Comparison of ENCODE assay signal across 8 mouse cellular contexts in the genomic region with DNA sequence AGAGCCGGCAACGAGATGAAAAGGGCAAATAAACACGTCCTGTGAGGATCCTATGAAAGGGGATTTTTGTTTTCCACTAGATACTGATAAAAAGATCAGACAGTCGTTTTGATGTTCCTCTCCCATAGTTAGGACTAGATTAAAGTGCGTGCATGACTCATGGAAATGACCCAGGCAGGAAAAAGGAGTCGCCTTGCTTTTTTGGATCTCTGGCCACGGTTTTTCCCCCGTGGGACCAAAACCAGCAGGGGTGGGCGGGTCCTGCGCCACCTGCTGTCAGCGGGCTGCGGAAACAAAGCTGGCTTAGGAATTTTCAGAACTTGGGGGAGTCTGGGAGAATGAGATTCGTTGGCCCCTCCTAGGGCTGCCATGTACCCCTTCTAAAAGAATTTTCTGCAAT.
A peak's percentile ranks its signal among the peaks of the same experiment; 100 is the strongest.
DNase-seq lines count a peak whose midpoint lies in the region; ATAC-seq lines count a peak whose summit lies in the region.

No protein-coding gene starts in this region.

- ATAC-seq in forebrain, embryonic 16.5 days, result no peak
- ATAC-seq in limb, embryonic 11.5 days (ENCODE audit: insufficient number of reproducible peaks, low FRiP score, low TSS enrichment, low read depth), result no peak

- no peak overlapping the region for H3K27ac ChIP-seq in forebrain, embryonic 16.5 days (ENCODE audit: low read length)
- H3K27ac ChIP-seq in limb, embryonic 11.5 days (replicated peaks; ENCODE audit: low read depth, low read length), result no peak overlapping the region
- H3K27ac ChIP-seq in midbrain, embryonic 10.5 days (replicated peaks), result peak overlapping the region; percentile 28; the same call in 1 of the 2 replicates

- H3K4me3 ChIP-seq in forebrain, embryonic 16.5 days (replicated peaks; ENCODE audit: low read length), result no peak overlapping the region
- no peak overlapping the region for H3K4me3 ChIP-seq in limb, embryonic 11.5 days (ENCODE audit: low read depth, low read length)
- peak overlapping the region; percentile 36 for H3K4me3 ChIP-seq in midbrain, embryonic 10.5 days

- peaks cover 7% of the 10 kb centered on the region; the same call in 1 of the 2 replicates for H3K4me1 ChIP-seq in forebrain, embryonic 16.5 days (replicated peaks; ENCODE audit: control insufficient read depth, insufficient read depth, low read length)
- H3K4me1 ChIP-seq in limb, embryonic 11.5 days (ENCODE audit: control insufficient read depth, insufficient read depth, low read length), result peaks cover 8% of the 10 kb centered on the region
- peaks cover 30% of the 10 kb centered on the region for H3K4me1 ChIP-seq in midbrain, embryonic 10.5 days

- H3K36me3 ChIP-seq in forebrain, embryonic 16.5 days (ENCODE audit: control insufficient read depth, insufficient read depth), result no peaks in the 10 kb centered on the region
- no peaks in the 10 kb centered on the region for H3K36me3 ChIP-seq in limb, embryonic 11.5 days (ENCODE audit: control insufficient read depth, insufficient read depth, low read length)
- H3K36me3 ChIP-seq in midbrain, embryonic 10.5 days, result no peaks in the 10 kb centered on the region
- no peaks in the 10 kb centered on the region for H3K36me3 ChIP-seq in splenic B cell, adult 2 months (ENCODE audit: control insufficient read depth, insufficient read depth, low read length, poor library complexity, severe bottlenecking)

- H3K9ac ChIP-seq in forebrain, embryonic 16.5 days (replicated peaks; ENCODE audit: low read depth, low read length), result no peak overlapping the region
- no peak overlapping the region; the same call in 1 of the 2 replicates for H3K9ac ChIP-seq in limb, embryonic 11.5 days (ENCODE audit: low read length)

- peak; percentile 11 for DNase-seq in CD4-positive helper T cell, adult 2 months (ENCODE audit: low read depth, low spot score)
- peak; percentile 89 for DNase-seq in adrenal gland, adult 2 months
- peak; percentile 85 for DNase-seq in heart, postnatal 4 days
- peak; percentile 63 for DNase-seq in limb, embryonic 11.5 days (ENCODE audit: low spot score)
- peak; percentile 42 for DNase-seq in midbrain, embryonic 10.5 days (ENCODE audit: low spot score)
- DNase-seq in splenic B cell, adult 2 months (ENCODE audit: low read depth, low spot score), result peak; percentile 46
- no peak for DNase-seq in T-cell, adult 2 months (ENCODE audit: low spot score)

- peak overlapping the region; percentile 18; the same call in 1 of the 2 replicates for H3K4me2 ChIP-seq in forebrain, embryonic 16.5 days (ENCODE audit: low read length)
- H3K4me2 ChIP-seq in limb, embryonic 11.5 days (ENCODE audit: low read depth, severe bottlenecking), result peak overlapping the region; percentile 25; the same call in 1 of the 2 replicates

- H3K27me3 ChIP-seq in forebrain, embryonic 16.5 days (replicated peaks; ENCODE audit: control insufficient read depth, insufficient read depth, low read length), result peaks cover 11% of the 10 kb centered on the region
- H3K27me3 ChIP-seq in limb, embryonic 11.5 days (ENCODE audit: control insufficient read depth, insufficient read depth, low read length), result no peaks in the 10 kb centered on the region
- H3K27me3 ChIP-seq in midbrain, embryonic 10.5 days (ENCODE audit: low read depth, poor library complexity, severe bottlenecking), result peaks cover 13% of the 10 kb centered on the region; the same call in 1 of the 2 replicates
- no peaks in the 10 kb centered on the region for H3K27me3 ChIP-seq in splenic B cell, adult 2 months (ENCODE audit: control insufficient read depth, insufficient read depth, low read length, poor library complexity, severe bottlenecking)

- no peaks in the 10 kb centered on the region for H3K9me3 ChIP-seq in forebrain, embryonic 16.5 days (ENCODE audit: control insufficient read depth, low read length)
- no peaks in the 10 kb centered on the region for H3K9me3 ChIP-seq in limb, embryonic 11.5 days (ENCODE audit: control insufficient read depth, low read length)
- no peaks in the 10 kb centered on the region for H3K9me3 ChIP-seq in midbrain, embryonic 10.5 days (replicated peaks)

- WGBS in forebrain, embryonic 16.5 days, result 12% methylated on average over 13 of the region's 13 CpGs
- 11% methylated on average over 13 of the region's 13 CpGs for WGBS in limb, embryonic 11.5 days
- WGBS in midbrain, embryonic 10.5 days, result 7% methylated on average over 13 of the region's 13 CpGs
